Mouse (Mus musculus): ENCODE measurements around the gene BC049762.

DNA sequence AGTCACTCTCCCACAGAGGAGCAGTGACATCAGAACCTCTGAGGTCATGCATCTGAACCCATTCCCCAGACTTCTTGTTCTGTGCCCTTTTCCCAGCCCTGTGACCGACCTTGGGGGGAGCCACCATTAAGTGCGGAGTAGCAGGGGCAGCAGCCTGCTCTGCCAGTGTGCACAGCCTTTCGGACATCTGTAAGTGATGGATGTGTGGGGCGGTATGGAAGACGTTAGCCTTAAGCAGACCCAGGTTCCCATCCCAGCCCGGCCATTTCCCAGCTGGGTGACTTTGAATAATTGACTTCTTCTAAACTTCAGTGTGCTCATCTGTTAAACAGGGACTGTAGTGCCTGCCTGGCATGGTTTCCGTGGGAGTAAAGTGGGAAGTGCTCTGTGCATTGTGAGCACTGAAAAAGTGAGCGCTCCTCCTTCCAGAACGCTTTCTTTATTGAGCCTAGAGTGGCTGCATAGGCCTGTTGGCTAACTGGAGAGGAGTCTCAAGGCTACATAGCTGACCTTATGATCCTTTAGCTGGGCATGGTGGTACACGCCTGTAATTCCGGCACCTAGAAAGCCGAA, 41.2 kb upstream of the BC049762 start:
- TF ChIP-seq CTCF (IDR thresholded peaks at IDR 0.05; ENCODE audit: low read depth) (no peak), EP300 (optimal IDR thresholded peaks at IDR 0.05) (no peak)

Measured in stomach, postnatal 0 days (tissue).